Mouse (Mus musculus) heart, embryonic 16.5 days (tissue): Measurements from ENCODE around the gene Gse1. TPM values are rescaled to one million over a fixed set of nuclear protein-coding genes. Genes with fewer than 3 reads are reported as not detected.

Experiments
- ATAC-seq: fragments of 200-750 bp; cut with Nextera tagmentation; replicated peaks from 2 replicates; pipeline ENCODE4 v1.8.0; 2017; ENCODE audit warnings: moderate number of reproducible peaks; ENCODE audit not compliant: insufficient read depth, low FRiP score; ENCODE audit errors: extremely low read depth
- H3K27ac ChIP-seq: fragments of 300-500 bp; sonication (generic); 2 replicates; pipeline ENCODE4 v1.5.1; 2014; ENCODE audit warnings: mild to moderate bottlenecking, low read length, control low read depth, moderate library complexity
- H3K27me3 ChIP-seq: fragments of 300-500 bp; sonication (generic); 2 replicates; pipeline ENCODE4 v1.6.1; 2014; ENCODE audit warnings: low read length, mixed read lengths; ENCODE audit not compliant: control insufficient read depth, insufficient read depth
- H3K36me3 ChIP-seq: fragments of 300-500 bp; sonication (generic); 2 replicates; pipeline ENCODE4 v1.6.1; 2014; ENCODE audit not compliant: control insufficient read depth, insufficient read depth
- H3K4me1 ChIP-seq: fragments of 300-500 bp; sonication (generic); 2 replicates; pipeline ENCODE4 v1.6.1; 2014; ENCODE audit warnings: low read length, mixed read lengths; ENCODE audit not compliant: control insufficient read depth, insufficient read depth
- H3K4me2 ChIP-seq: fragments of 300-500 bp; sonication (generic); 2 replicates; pipeline ENCODE4 v1.6.1; 2014; ENCODE audit warnings: low read depth, mild to moderate bottlenecking, control low read depth, low read length
- H3K4me3 ChIP-seq: fragments of 300-500 bp; sonication (generic); 2 replicates; pipeline ENCODE4 v1.5.1; 2014; ENCODE audit warnings: mild to moderate bottlenecking, control low read depth, low read length
- H3K9ac ChIP-seq: fragments of 300-500 bp; sonication (generic); 2 replicates; pipeline ENCODE4 v1.6.1; 2014; ENCODE audit warnings: low read length, control low read depth
- H3K9me3 ChIP-seq: fragments of 300-500 bp; sonication (generic); replicated peaks from 2 replicates; pipeline ENCODE4 v1.6.1; 2016; ENCODE audit warnings: low read length; ENCODE audit not compliant: control insufficient read depth
- WGBS: fragments of 180-500 bp; shearing (Covaris S2); extraction: QIAGEN DNeasy Blood & Tissue Kit; methylation state at CpG from one replicate; pipeline ENCODE4 v1.1.7; 2014; 5-methylcytosine and 5-hydroxymethylcytosine counted together
- polyA plus RNA-seq: library from polyadenylated mRNA; unstranded; fragments of >200 nt; fragmentation: Nextera tagmentation; extraction: Ambion mirVana; gene quantifications from 2 replicates; pipeline ENCODE4 v1.2.1, GENCODE M21; 2015

Gene Gse1
- polyA plus RNA-seq, 1 experiment from 2014 or later: 7.7 TPM

DNA sequence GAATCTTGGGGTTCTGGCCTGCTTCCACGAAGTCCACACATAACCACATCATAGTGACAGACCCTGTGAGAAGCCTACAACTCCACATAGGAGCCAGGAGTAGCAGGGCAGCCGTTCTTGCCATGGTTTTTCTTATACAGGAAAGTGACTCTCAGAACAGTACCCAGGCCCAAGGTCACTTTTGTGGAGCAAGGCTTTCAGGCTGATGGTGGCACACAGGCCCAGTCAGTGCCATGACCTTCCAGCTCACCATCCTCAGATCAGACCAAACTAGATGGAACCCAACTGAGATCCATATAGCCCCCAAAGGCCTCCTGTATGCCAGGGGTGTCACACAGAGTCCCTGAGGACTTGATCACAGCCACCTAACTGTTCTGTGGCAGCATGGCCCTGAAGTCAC is 223.9 kb downstream of the Gse1 start:
- 85% methylated on average over 2 of the region's 2 CpGs for WGBS
- Histone ChIP-seq H3K36me3 (no peaks in the 10 kb centered on the region), H3K27ac (no peak overlapping the region), H3K4me2 (no peak overlapping the region), H3K9me3 (no peaks in the 10 kb centered on the region), H3K4me1 (peaks cover 17% of the 10 kb centered on the region), H3K9ac (no peak overlapping the region), H3K4me3 (no peak overlapping the region), H3K27me3 (no peaks in the 10 kb centered on the region)
- ATAC-seq: no peak

DNA sequence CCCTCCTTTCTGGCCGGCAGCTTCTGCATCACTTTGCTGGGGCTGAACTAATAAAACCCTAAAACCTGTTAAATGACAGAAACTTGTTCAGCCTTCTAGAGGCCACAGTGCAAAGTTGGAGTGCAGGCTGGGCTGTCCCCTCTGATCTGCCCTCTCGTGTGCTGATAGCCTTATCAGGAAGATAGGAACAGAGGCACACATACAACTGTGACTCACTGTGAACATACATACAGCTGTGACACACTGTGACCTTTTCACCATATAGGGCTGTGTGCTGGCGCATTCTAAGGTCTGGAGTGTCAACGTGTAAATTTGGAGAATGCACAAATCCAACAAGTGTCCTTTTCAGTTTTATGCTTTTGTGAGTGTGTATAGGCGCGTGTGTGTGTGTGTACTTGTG is 226.1 kb downstream of the Gse1 start:
- Histone ChIP-seq H3K27me3 (no peaks in the 10 kb centered on the region), H3K9me3 (no peaks in the 10 kb centered on the region), H3K4me1 (peaks cover 14% of the 10 kb centered on the region), H3K36me3 (no peaks in the 10 kb centered on the region), H3K4me2 (no peak overlapping the region), H3K4me3 (no peak overlapping the region), H3K27ac (no peak overlapping the region), H3K9ac (no peak overlapping the region)
- 49% methylated on average over 6 of the region's 6 CpGs for WGBS
- no peak for ATAC-seq

DNA sequence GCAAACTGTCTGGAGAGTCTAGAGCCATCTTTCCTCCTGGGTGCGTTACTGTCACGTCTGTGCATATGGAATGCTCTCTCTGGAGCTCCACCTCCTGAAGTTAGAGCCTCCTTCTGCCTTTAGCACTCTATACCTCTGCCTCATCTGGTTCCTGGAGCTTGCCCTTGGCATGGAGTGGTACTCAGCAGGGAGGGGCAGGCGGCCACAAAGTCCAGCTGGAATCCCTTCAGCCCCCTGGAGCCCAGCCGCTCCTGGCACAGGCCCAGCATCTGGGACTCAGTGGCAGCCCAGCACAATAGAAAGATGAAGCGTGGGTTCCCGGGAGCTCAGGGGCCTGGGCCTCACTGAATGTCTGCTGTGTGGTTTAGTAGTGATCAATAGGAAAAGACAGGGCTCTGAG is 232.1 kb downstream of the Gse1 start:
- Histone ChIP-seq H3K27ac (no peak overlapping the region; the same call in 1 of the 2 replicates), H3K36me3 (no peaks in the 10 kb centered on the region), H3K9ac (peak overlapping the region; percentile 27), H3K4me1 (peaks cover 48% of the 10 kb centered on the region), H3K4me2 (no peak overlapping the region), H3K4me3 (no peak overlapping the region), H3K27me3 (no peaks in the 10 kb centered on the region), H3K9me3 (no peaks in the 10 kb centered on the region)
- WGBS: 40% methylated on average over 6 of the region's 6 CpGs
- ATAC-seq: no peak

DNA sequence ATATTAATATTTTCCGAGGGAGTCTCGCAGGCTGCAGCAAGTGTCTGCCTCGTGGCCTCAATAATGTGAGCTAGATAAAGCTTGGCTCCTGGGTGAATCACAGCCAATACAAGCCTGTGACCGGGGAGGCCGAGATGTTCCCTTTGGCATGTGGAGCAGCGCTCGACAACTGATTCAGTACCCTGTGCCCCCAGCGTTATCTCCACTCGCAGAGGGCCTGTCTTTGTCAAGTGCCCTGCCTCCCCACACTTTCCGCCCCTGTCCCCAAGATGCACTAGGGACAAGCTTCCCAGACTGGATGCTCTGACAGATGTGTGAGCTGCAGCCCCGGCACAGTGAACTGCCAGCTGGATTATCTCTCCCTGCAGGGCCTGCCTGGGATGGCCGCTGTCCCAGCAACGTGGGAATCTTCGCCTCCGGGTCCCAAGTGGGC is 233.9 kb downstream of the Gse1 start:
- Histone ChIP-seq H3K27ac (peak overlapping the region; percentile 52), H3K36me3 (no peaks in the 10 kb centered on the region), H3K4me1 (peaks cover 56% of the 10 kb centered on the region), H3K9ac (peak overlapping the region; percentile 58; the same call in 1 of the 2 replicates), H3K27me3 (no peaks in the 10 kb centered on the region), H3K4me2 (peak overlapping the region; percentile 34), H3K9me3 (no peaks in the 10 kb centered on the region), H3K4me3 (no peak overlapping the region)
- ATAC-seq: peak; percentile 49
- 19% methylated on average over 15 of the region's 15 CpGs for WGBS

DNA sequence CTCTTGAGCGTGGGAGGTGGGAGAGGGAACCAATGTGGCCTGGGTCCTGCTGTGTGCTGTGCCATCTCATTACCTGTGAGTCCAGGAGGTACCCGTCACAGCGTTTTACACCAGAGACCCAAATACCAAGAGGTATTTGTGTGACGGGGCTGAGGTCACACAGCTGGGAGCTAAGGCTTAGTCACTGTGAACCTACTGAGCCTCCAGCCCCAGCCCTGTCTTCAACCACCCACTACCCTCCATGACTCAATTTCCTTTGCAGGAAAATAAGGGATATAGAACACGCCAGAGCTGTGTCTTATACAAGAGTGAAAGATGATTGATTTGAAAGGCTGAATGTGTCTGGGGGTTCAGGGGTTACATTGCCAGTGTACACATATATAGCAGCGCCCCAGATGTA is 234.4 kb downstream of the Gse1 start:
- Histone ChIP-seq H3K27me3 (no peaks in the 10 kb centered on the region), H3K4me1 (peaks cover 56% of the 10 kb centered on the region), H3K4me2 (peak overlapping the region; percentile 34; the same call in 1 of the 2 replicates), H3K27ac (peak overlapping the region; percentile 52), H3K9me3 (no peaks in the 10 kb centered on the region), H3K4me3 (no peak overlapping the region), H3K9ac (no peak overlapping the region), H3K36me3 (no peaks in the 10 kb centered on the region)
- 66% methylated on average over 6 of the region's 6 CpGs for WGBS
- ATAC-seq: no peak

DNA sequence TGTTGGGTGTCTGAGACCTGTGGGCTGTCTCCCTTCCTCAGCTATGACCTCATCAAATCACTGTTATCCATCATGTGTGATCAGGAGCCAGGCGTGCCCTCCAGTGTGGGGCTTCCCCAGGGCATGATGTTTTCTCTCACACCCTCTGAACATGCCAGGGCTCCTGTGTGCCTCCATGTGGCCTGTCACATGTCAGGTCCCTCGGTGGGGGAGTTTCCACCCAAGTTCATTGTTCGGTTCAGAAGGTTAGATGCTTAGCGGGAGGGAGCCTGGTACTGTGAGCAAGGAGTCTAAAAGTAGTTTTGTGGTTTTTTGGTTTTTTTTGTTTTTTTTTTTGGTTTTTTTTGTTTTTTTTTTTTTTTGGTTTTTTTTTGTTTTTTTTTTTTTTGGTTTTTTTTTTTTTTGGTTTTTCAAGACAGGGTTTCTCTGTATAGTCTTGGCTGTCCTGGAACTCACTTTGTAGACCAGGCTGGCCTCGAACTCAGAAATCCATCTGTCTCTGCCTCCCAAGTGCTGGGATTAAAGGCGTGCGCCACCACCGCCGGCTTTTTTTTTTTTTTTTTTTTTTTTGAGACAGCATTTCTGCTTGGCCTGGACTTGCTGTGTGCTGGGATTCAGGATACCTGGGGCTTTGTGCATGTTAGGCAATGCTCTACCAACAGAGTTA is 235.8 kb downstream of the Gse1 start:
- H3K27me3 ChIP-seq: no peaks in the 10 kb centered on the region
- no peak overlapping the region for H3K4me3 ChIP-seq
- no peak overlapping the region for H3K9ac ChIP-seq
- peaks cover 56% of the 10 kb centered on the region for H3K4me1 ChIP-seq
- H3K27ac ChIP-seq: peak overlapping the region; percentile 41; the same call in 1 of the 2 replicates
- no peaks in the 10 kb centered on the region for H3K36me3 ChIP-seq
- WGBS: 89% methylated on average over 7 of the region's 9 CpGs
- no peak for ATAC-seq
- H3K9me3 ChIP-seq: no peaks in the 10 kb centered on the region
- no peak overlapping the region for H3K4me2 ChIP-seq

DNA sequence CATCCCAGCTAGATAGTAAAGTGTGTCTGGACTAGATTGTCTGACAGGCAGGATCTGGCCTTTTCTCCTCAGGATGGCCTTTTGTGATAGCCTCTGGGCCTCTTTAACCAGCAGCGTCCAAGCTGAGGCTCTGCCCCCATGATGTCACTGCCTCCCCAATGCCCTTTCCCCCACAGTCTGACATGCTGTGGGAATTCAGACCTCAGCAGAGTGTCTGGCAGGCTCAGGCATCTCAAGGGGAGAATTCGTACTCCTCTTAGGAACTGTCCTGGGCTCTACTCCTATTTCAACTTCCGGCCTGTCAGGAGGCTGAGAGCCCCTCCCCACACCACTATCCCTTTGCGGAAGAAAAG is 236.3 kb downstream of the Gse1 start:
- no peaks in the 10 kb centered on the region for H3K9me3 ChIP-seq
- peaks cover 53% of the 10 kb centered on the region for H3K4me1 ChIP-seq
- H3K4me2 ChIP-seq: no peak overlapping the region
- H3K9ac ChIP-seq: no peak overlapping the region
- no peak overlapping the region for H3K4me3 ChIP-seq
- no peaks in the 10 kb centered on the region for H3K36me3 ChIP-seq
- ATAC-seq: no peak
- H3K27ac ChIP-seq: peak overlapping the region; percentile 41; the same call in 1 of the 2 replicates
- WGBS: 49% methylated on average over 4 of the region's 4 CpGs
- no peaks in the 10 kb centered on the region for H3K27me3 ChIP-seq

DNA sequence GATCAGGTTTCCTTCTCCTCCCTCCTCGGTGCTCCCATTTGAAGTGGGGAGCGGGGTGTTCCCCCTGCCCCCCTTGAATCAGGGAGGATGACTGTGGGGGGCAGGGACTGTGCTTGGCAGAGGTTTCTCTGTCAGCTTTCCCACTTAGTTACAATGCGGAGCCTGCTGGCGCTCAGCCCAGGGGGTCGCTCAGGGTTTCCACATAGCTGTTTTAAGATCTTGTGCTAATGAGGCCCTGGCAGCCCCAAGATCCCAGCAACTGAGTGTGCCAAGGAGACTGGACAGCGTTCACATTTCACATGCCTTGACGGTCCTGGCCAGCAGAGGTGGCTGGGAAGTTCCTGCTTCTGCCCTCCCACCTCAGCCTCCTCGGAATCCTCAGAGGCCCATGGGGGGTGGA is 237.5 kb downstream of the Gse1 start:
- ATAC-seq: peak; percentile 46
- Histone ChIP-seq H3K27ac (peak overlapping the region; percentile 75), H3K9me3 (no peaks in the 10 kb centered on the region), H3K9ac (peak overlapping the region; percentile 43; the same call in 1 of the 2 replicates), H3K4me3 (no peak overlapping the region), H3K36me3 (no peaks in the 10 kb centered on the region), H3K4me1 (peaks cover 42% of the 10 kb centered on the region), H3K4me2 (peak overlapping the region; percentile 36), H3K27me3 (no peaks in the 10 kb centered on the region; the same call in 1 of the 2 replicates)
- 5% methylated on average over 8 of the region's 8 CpGs for WGBS

DNA sequence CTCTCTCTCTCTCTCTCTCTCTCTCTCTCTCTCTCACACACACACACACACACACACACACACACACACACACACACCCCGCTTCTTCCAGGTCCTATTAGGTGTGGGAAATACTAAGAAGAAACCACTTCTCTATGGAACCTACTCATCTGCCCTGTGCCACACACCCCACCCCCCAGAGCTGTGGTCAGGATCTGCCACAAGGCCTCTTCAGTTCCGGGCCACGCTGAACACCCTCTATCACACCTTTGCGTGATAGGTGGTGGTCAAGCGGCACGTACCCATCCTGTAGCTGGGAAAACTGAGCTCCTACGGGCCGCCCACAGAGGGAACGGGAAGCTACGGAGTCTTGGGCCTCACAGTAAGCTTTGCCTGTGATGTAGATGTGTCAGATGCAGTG is 238.0 kb downstream of the Gse1 start:
- no peak for ATAC-seq
- Histone ChIP-seq H3K27me3 (no peaks in the 10 kb centered on the region; the same call in 1 of the 2 replicates), H3K4me2 (peak overlapping the region; percentile 36; the same call in 1 of the 2 replicates), H3K4me3 (no peak overlapping the region), H3K27ac (peak overlapping the region; percentile 75; the same call in 1 of the 2 replicates), H3K9me3 (no peaks in the 10 kb centered on the region), H3K9ac (no peak overlapping the region), H3K4me1 (peaks cover 41% of the 10 kb centered on the region), H3K36me3 (no peaks in the 10 kb centered on the region)
- 61% methylated on average over 10 of the region's 10 CpGs for WGBS
